Comparison of ENCODE assay signal across 12 mouse cellular contexts in the genomic region with DNA sequence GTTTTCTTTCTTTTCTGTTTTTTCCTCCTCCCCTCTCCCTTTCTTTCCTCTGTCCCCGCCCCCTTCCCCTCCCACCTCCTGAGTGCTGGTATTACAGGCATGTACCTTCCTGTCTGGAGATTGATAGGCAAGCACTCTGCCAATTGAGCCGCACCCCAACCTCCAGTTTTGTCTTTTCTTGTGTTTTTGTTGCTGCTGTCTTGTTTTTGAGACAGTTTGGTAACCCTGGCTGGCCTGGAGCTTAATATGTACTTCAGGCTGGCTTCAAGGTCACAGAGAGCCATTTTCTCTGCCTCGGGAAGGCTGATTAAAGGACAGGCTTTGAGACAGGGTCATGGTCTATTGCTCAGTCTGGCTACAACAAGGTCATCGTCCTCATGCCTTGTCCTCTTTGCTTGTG. TPM values are rescaled to one million over a fixed set of nuclear protein-coding genes. Genes with fewer than 3 reads are reported as not detected.
DNase-seq lines count a peak whose midpoint lies in the region; ATAC-seq and TF ChIP-seq lines count a peak whose summit lies in the region.
"Had no signal": no experiment of that assay in that cellular context is flagged by ENCODE, and none has a peak within 500 bp of the region (broad histone marks: within the 10 kb centered on the region; RNA-seq: fewer than 3 reads in every experiment).

No protein-coding gene starts in this region.

- H3K27ac ChIP-seq in gastrocnemius, adult 2 months, result peak overlapping the region; percentile 32; the same call in 1 of the 2 replicates
- H3K27ac ChIP-seq in neural tube, embryonic 15.5 days (replicated peaks), result no peak overlapping the region
- H3K27ac ChIP-seq in liver, postnatal 0 days (ENCODE audit: low read depth), result 0 out of 2 replicates have a peak overlapping the region, but pooled peaks have one; percentile 45
- no peak overlapping the region for H3K27ac ChIP-seq in forebrain, embryonic 15.5 days (replicated peaks)
- H3K27ac ChIP-seq: liver, embryonic 15.5 days; midbrain, embryonic 12.5 days had no signal

- H3K9ac ChIP-seq in neural tube, embryonic 15.5 days (replicated peaks), result no peak overlapping the region
- no peak overlapping the region for H3K9ac ChIP-seq in liver, postnatal 0 days (replicated peaks)
- no peak overlapping the region for H3K9ac ChIP-seq in forebrain, embryonic 15.5 days (replicated peaks)
- H3K9ac ChIP-seq: liver, embryonic 15.5 days; midbrain, embryonic 12.5 days had no signal

- no peak for TF ChIP-seq EP300 in liver, postnatal 0 days (IDR thresholded peaks at IDR 0.05; ENCODE audit: low read depth)

- H3K4me1 ChIP-seq in neural tube, embryonic 15.5 days, result peaks cover 9% of the 10 kb centered on the region; the same call in 1 of the 2 replicates
- H3K4me1 ChIP-seq in liver, postnatal 0 days (ENCODE audit: insufficient read depth), result peaks cover 16% of the 10 kb centered on the region
- peaks cover 9% of the 10 kb centered on the region for H3K4me1 ChIP-seq in forebrain, embryonic 15.5 days

- H3K9me3 ChIP-seq in neural tube, embryonic 15.5 days (replicated peaks), result no peaks in the 10 kb centered on the region
- 0 out of 2 replicates have a peak, but pooled peaks cover 3% of the 10 kb centered on the region for H3K9me3 ChIP-seq in liver, postnatal 0 days (ENCODE audit: low read length)
- peaks cover 7% of the 10 kb centered on the region; the same call in 1 of the 2 replicates for H3K9me3 ChIP-seq in forebrain, embryonic 15.5 days
- H3K9me3 ChIP-seq: liver, embryonic 15.5 days had no signal

- WGBS in neural tube, embryonic 15.5 days, result 88% methylated on average over 4 of the region's 4 CpGs
- 80% methylated on average over 4 of the region's 4 CpGs for WGBS in liver, postnatal 0 days (ENCODE audit: insufficient replicate concordance)
- WGBS in forebrain, embryonic 15.5 days, result 91% methylated on average over 4 of the region's 4 CpGs

- ATAC-seq in neural tube, embryonic 15.5 days (ENCODE audit: low FRiP score), result no peak
- ATAC-seq in liver, postnatal 0 days, result no peak
- no peak for ATAC-seq in forebrain, embryonic 15.5 days (replicated peaks)

- H3K4me2 ChIP-seq in neural tube, embryonic 15.5 days, result no peak overlapping the region
- no peak overlapping the region for H3K4me2 ChIP-seq in liver, postnatal 0 days (ENCODE audit: low read depth, low read length)
- H3K4me2 ChIP-seq in forebrain, embryonic 15.5 days (replicated peaks), result no peak overlapping the region
- H3K4me2 ChIP-seq: liver, embryonic 15.5 days; midbrain, embryonic 12.5 days had no signal

- no peak overlapping the region for H3K4me3 ChIP-seq in gastrocnemius, adult 2 months
- H3K4me3 ChIP-seq in neural tube, embryonic 15.5 days (replicated peaks), result no peak overlapping the region
- no peak overlapping the region for H3K4me3 ChIP-seq in liver, postnatal 0 days (ENCODE audit: low read depth, low read length)
- H3K4me3 ChIP-seq in forebrain, embryonic 15.5 days, result no peak overlapping the region
- H3K4me3 ChIP-seq: liver, embryonic 15.5 days; midbrain, embryonic 12.5 days had no signal

- peaks cover 3% of the 10 kb centered on the region; the same call in 1 of the 2 replicates for H3K36me3 ChIP-seq in neural tube, embryonic 15.5 days
- peaks cover 23% of the 10 kb centered on the region for H3K36me3 ChIP-seq in liver, postnatal 0 days (replicated peaks; ENCODE audit: insufficient read depth, low read length)
- peaks cover 19% of the 10 kb centered on the region for H3K36me3 ChIP-seq in forebrain, embryonic 15.5 days

- no peaks in the 10 kb centered on the region for H3K27me3 ChIP-seq in neural tube, embryonic 15.5 days (replicated peaks)
- no peaks in the 10 kb centered on the region for H3K27me3 ChIP-seq in liver, postnatal 0 days (ENCODE audit: insufficient read depth, low read length)
- H3K27me3 ChIP-seq in forebrain, embryonic 15.5 days, result no peaks in the 10 kb centered on the region
- H3K27me3 ChIP-seq: liver, embryonic 15.5 days; midbrain, embryonic 12.5 days had no signal

- no peak for DNase-seq in gastrocnemius, adult 2 months
- no peak for DNase-seq in gastrocnemius, postnatal 10 days
- DNase-seq in neural tube, embryonic 10.5 days (ENCODE audit: extremely low spot score, low spot score), result peak; percentile 6
- DNase-seq in induced T-regulatory cell, adult 2 months (ENCODE audit: low read depth), result peak; percentile 67
- no peak for DNase-seq in liver, postnatal 0 days
- DNase-seq in cerebellum, postnatal 10 days, result no peak
- DNase-seq: cerebellum, adult 9-10 months; layer of hippocampus, postnatal 36 days had no signal

- TF ChIP-seq CTCF in gastrocnemius, adult 2 months (IDR thresholded peaks at IDR 0.05), result no peak
- no peak for TF ChIP-seq CTCF in liver, postnatal 0 days (IDR thresholded peaks at IDR 0.05; ENCODE audit: low read depth)

- intact Hi-C loops in gastrocnemius, adult 2 months (cut with DNase I), result loop anchor here (2.0 kb wide), 1 partner anchor 30 kb away; no protein-coding TSS in a partner anchor

RNA-seq across cellular contexts. Expression of gene Atf7ip, which starts 18.8 kb away (rescaled TPM):
- total RNA-seq in gastrocnemius, adult 2 months (2021), result 10 to 100 TPM; 43.4 to 46.9 TPM
- 10 to 100 TPM; 51.8 to 80.1 TPM for total RNA-seq in gastrocnemius, postnatal 10 days (2021)
- 33.5 and 36.0 TPM in 2 replicates for polyA plus RNA-seq in neural tube, embryonic 15.5 days (2015; fragmentation: Nextera tagmentation; extraction: Ambion mirVana)
- polyA plus RNA-seq in liver, postnatal 0 days (2015; fragmentation: Nextera tagmentation; extraction: Ambion mirVana), result 5.6 and 6.6 TPM in 2 replicates
- polyA plus RNA-seq in forebrain, embryonic 15.5 days (2015; fragmentation: Nextera tagmentation; extraction: Ambion mirVana), result 45.6 and 46.9 TPM in 2 replicates

Comparison
In these comparisons a context has a peak if more than half of its experiments do, and no peak if none do; other contexts are left out.
1. DNase-seq: peak in neural tube, embryonic 10.5 days (single experiment) and induced T-regulatory cell, adult 2 months (single experiment); none in gastrocnemius, adult 2 months (single experiment), gastrocnemius, postnatal 10 days (single experiment), liver, postnatal 0 days (single experiment) and cerebellum, postnatal 10 days (0 of 2).
2. H3K27ac ChIP-seq: peak in gastrocnemius, adult 2 months (single experiment) and liver, postnatal 0 days (single experiment); none in neural tube, embryonic 15.5 days (single experiment) and forebrain, embryonic 15.5 days (single experiment).